8 mouse cellular contexts compared by ENCODE assay signal in genomic region chr8:105855248-105856167, GRCm38 (mm10). TPM values are rescaled to one million over a fixed set of nuclear protein-coding genes. Genes with fewer than 3 reads are reported as not detected.
DNase-seq lines count a peak whose midpoint lies in the region; ATAC-seq and TF ChIP-seq lines count a peak whose summit lies in the region.

No protein-coding gene starts in this region.

- intact Hi-C loops in heart, adult 2 months (cut with DNase I): no loop called here
- intact Hi-C loops in heart, postnatal 25 days (cut with DNase I): no loop called here

- no peaks in the 10 kb centered on the region for H3K9me3 ChIP-seq in intestine, embryonic 15.5 days
- no peaks in the 10 kb centered on the region for H3K9me3 ChIP-seq in limb, embryonic 14.5 days (ENCODE audit: control insufficient read depth, low read length)
- no peaks in the 10 kb centered on the region for H3K9me3 ChIP-seq in midbrain, postnatal 0 days (ENCODE audit: low read length)

- no peaks in the 10 kb centered on the region for H3K27me3 ChIP-seq in heart, adult 2 months (ENCODE audit: control insufficient read depth, insufficient read depth, low read length)
- no peaks in the 10 kb centered on the region for H3K27me3 ChIP-seq in cerebellum, adult 2 months (ENCODE audit: control insufficient read depth, insufficient read depth, low read length)
- H3K27me3 ChIP-seq in intestine, embryonic 15.5 days (replicated peaks): no peaks in the 10 kb centered on the region
- no peaks in the 10 kb centered on the region for H3K27me3 ChIP-seq in limb, embryonic 14.5 days (ENCODE audit: control insufficient read depth, insufficient read depth, low read length)
- H3K27me3 ChIP-seq in midbrain, postnatal 0 days (ENCODE audit: insufficient read depth, low read length): no peaks in the 10 kb centered on the region

- no peaks in the 10 kb centered on the region for H3K79me2 ChIP-seq in heart, adult 2 months (replicated peaks; ENCODE audit: control insufficient read depth, insufficient read depth, low read length)

- no peak for TF ChIP-seq CTCF in heart, adult 2 months (IDR thresholded peaks at IDR 0.05)
- no peak for TF ChIP-seq CTCF in cerebellum, adult 2 months (IDR thresholded peaks at IDR 0.05; ENCODE audit: borderline replicate concordance, insufficient read depth, low read depth, low read length)
- TF ChIP-seq CTCF in midbrain, postnatal 0 days (IDR thresholded peaks at IDR 0.05): no peak

- peaks cover 7% of the 10 kb centered on the region for H3K36me3 ChIP-seq in heart, adult 2 months (ENCODE audit: control insufficient read depth, insufficient read depth, low read length)
- H3K36me3 ChIP-seq in intestine, embryonic 15.5 days: no peaks in the 10 kb centered on the region
- H3K36me3 ChIP-seq in limb, embryonic 14.5 days (ENCODE audit: control insufficient read depth, insufficient read depth, low read length): 0 out of 2 replicates have a peak, but pooled peaks cover 5% of the 10 kb centered on the region
- no peaks in the 10 kb centered on the region for H3K36me3 ChIP-seq in midbrain, postnatal 0 days (ENCODE audit: insufficient read depth, low read length)

- WGBS in heart, adult 2 months: under 1% methylated on average over 71 of the region's 71 CpGs
- WGBS in cerebellum, adult 2 months: under 1% methylated on average over 71 of the region's 71 CpGs
- WGBS in intestine, embryonic 15.5 days: under 1% methylated on average over 71 of the region's 71 CpGs
- WGBS in limb, embryonic 14.5 days: under 1% methylated on average over 54 of the region's 71 CpGs
- WGBS in midbrain, postnatal 0 days: under 1% methylated on average over 67 of the region's 71 CpGs

- ATAC-seq in intestine, embryonic 15.5 days: peak; percentile 57
- 0 out of 2 replicates have a peak, but pooled peaks have one; percentile 1 for ATAC-seq in limb, embryonic 14.5 days (ENCODE audit: low FRiP score, low read depth)
- ATAC-seq in midbrain, postnatal 0 days (ENCODE audit: low FRiP score): peak; percentile 53

- H3K4me2 ChIP-seq in intestine, embryonic 15.5 days (replicated peaks): peak overlapping the region; percentile 91
- H3K4me2 ChIP-seq in limb, embryonic 14.5 days (replicated peaks; ENCODE audit: low read depth, low read length, severe bottlenecking): peak overlapping the region; percentile 96
- peak overlapping the region; percentile 80 for H3K4me2 ChIP-seq in midbrain, postnatal 0 days (ENCODE audit: low read depth, low read length, poor library complexity, severe bottlenecking)

- no peak for TF ChIP-seq EP300 in heart, adult 2 months (IDR thresholded peaks at IDR 0.05; ENCODE audit: insufficient read depth, low read depth, low read length)

- H3K9ac ChIP-seq in heart, adult 2 months (ENCODE audit: low read depth, low read length): peak overlapping the region; percentile 79
- H3K9ac ChIP-seq in intestine, embryonic 15.5 days: peak overlapping the region; percentile 73
- peak overlapping the region; percentile 78 for H3K9ac ChIP-seq in limb, embryonic 14.5 days (ENCODE audit: low read depth, low read length, severe bottlenecking)
- peak overlapping the region; percentile 84 for H3K9ac ChIP-seq in midbrain, postnatal 0 days (replicated peaks; ENCODE audit: low read length, poor library complexity, severe bottlenecking)

- DNase-seq in heart, adult 2 months: no peak
- no peak for DNase-seq in heart, postnatal 25 days (ENCODE audit: low spot score)
- DNase-seq in cerebellum, adult 2 months: peak in 1 of 2 experiments; percentile 58
- DNase-seq in frontal cortex, postnatal 14 days (ENCODE audit: low spot score in 2 of 2): peak; percentile 39 to 58
- DNase-seq in limb, embryonic 14.5 days (ENCODE audit: low spot score): no peak
- DNase-seq in midbrain, postnatal 0 days (ENCODE audit: low spot score): peak; percentile 44
- peak; percentile 51 for DNase-seq in testis, postnatal 14 days (ENCODE audit: low spot score)

- H3K4me3 ChIP-seq in heart, adult 2 months: peak overlapping the region; percentile 78
- H3K4me3 ChIP-seq in cerebellum, adult 2 months (replicated peaks; ENCODE audit: insufficient read depth, low read depth, low read length): peak overlapping the region; percentile 99
- H3K4me3 ChIP-seq in intestine, embryonic 15.5 days (replicated peaks): peak overlapping the region; percentile 85
- peak overlapping the region; percentile 79 for H3K4me3 ChIP-seq in limb, embryonic 14.5 days (replicated peaks; ENCODE audit: low read length)
- peak overlapping the region; percentile 79 for H3K4me3 ChIP-seq in midbrain, postnatal 0 days (ENCODE audit: low read depth, low read length)

- peaks cover 9% of the 10 kb centered on the region for H3K4me1 ChIP-seq in heart, adult 2 months (ENCODE audit: control insufficient read depth, insufficient read depth, low read length)
- no peaks in the 10 kb centered on the region; the same call in 1 of the 2 replicates for H3K4me1 ChIP-seq in cerebellum, adult 2 months (ENCODE audit: control insufficient read depth, insufficient read depth, low read length)
- H3K4me1 ChIP-seq in intestine, embryonic 15.5 days (replicated peaks): peaks cover 29% of the 10 kb centered on the region
- peaks cover 32% of the 10 kb centered on the region for H3K4me1 ChIP-seq in limb, embryonic 14.5 days (ENCODE audit: control insufficient read depth, insufficient read depth, low read length)
- H3K4me1 ChIP-seq in midbrain, postnatal 0 days (ENCODE audit: insufficient read depth, low read length): peaks cover 15% of the 10 kb centered on the region

- no peak for TF ChIP-seq POLR2A in heart, adult 2 months (IDR thresholded peaks at IDR 0.05; ENCODE audit: insufficient read depth, low read depth, low read length)
- no peak for TF ChIP-seq POLR2A in cerebellum, adult 2 months (IDR thresholded peaks at IDR 0.05; ENCODE audit: borderline replicate concordance, insufficient read depth, low read length)
- TF ChIP-seq POLR2A in limb, embryonic 14.5 days (IDR thresholded peaks at IDR 0.05; ENCODE audit: borderline replicate concordance, extremely low read depth, insufficient read depth, insufficient read length): 0 out of 2 replicates have a peak, but pooled peaks have one; percentile 2

- peak overlapping the region; percentile 83 for H3K27ac ChIP-seq in heart, adult 2 months
- H3K27ac ChIP-seq in cerebellum, adult 2 months (ENCODE audit: insufficient read depth, low read length): peak overlapping the region; percentile 49
- peak overlapping the region; percentile 89 for H3K27ac ChIP-seq in intestine, embryonic 15.5 days
- peak overlapping the region; percentile 85 for H3K27ac ChIP-seq in limb, embryonic 14.5 days (replicated peaks; ENCODE audit: low read depth, low read length)
- H3K27ac ChIP-seq in midbrain, postnatal 0 days (ENCODE audit: low read depth, low read length): peak overlapping the region; percentile 88

RNA-seq across cellular contexts. Expression of gene Thap11, which starts 0.6 kb away (rescaled TPM):
- 10 to 100 TPM; 26.8 to 30.1 TPM for total RNA-seq in heart, adult 2 months (2021)
- polyA plus RNA-seq in heart, adult 2 months (2012; rRNA removed): 33.0 and 42.2 TPM in 2 replicates
- total RNA-seq in heart, postnatal 25 days (2021): 10 to 100 TPM; 23.8 to 27.4 TPM
- polyA plus RNA-seq in cerebellum, adult 2 months (2012; rRNA removed): 52.0 and 53.5 TPM in 2 replicates
- polyA plus RNA-seq in intestine, embryonic 15.5 days (2015; fragmentation: Nextera tagmentation; extraction: Ambion mirVana): 54.9 and 60.0 TPM in 2 replicates
- polyA plus RNA-seq in limb, embryonic 14.5 days (2012; rRNA removed): 70.7 and 83.1 TPM in 2 replicates
- polyA plus RNA-seq in limb, embryonic 14.5 days (2014; fragmentation: Nextera tagmentation; extraction: Ambion mirVana): 62.5 and 68.4 TPM in 2 replicates
- 52.0 and 80.1 TPM in 2 replicates for total RNA-seq in midbrain, postnatal 0 days (2014; rRNA removed)
- polyA plus RNA-seq in midbrain, postnatal 0 days (2015; fragmentation: Nextera tagmentation; extraction: Ambion mirVana): 40.1 and 42.9 TPM in 2 replicates

RNA-seq across cellular contexts. Expression of gene Cenpt, which starts 2.4 kb away (rescaled TPM):
- 1 to 10 TPM; 2.3 to 2.7 TPM for total RNA-seq in heart, adult 2 months (2021)
- 6.0 and 6.4 TPM in 2 replicates for polyA plus RNA-seq in heart, adult 2 months (2012; rRNA removed)
- 1 to 10 TPM; 2.2 to 2.9 TPM for total RNA-seq in heart, postnatal 25 days (2021)
- polyA plus RNA-seq in cerebellum, adult 2 months (2012; rRNA removed): 27.8 and 30.8 TPM in 2 replicates
- 33.6 and 34.9 TPM in 2 replicates for polyA plus RNA-seq in intestine, embryonic 15.5 days (2015; fragmentation: Nextera tagmentation; extraction: Ambion mirVana)
- polyA plus RNA-seq in limb, embryonic 14.5 days (2012; rRNA removed): 92.2 and 98.0 TPM in 2 replicates
- polyA plus RNA-seq in limb, embryonic 14.5 days (2014; fragmentation: Nextera tagmentation; extraction: Ambion mirVana): 41.5 and 45.7 TPM in 2 replicates
- 44.8 and 48.6 TPM in 2 replicates for total RNA-seq in midbrain, postnatal 0 days (2014; rRNA removed)
- polyA plus RNA-seq in midbrain, postnatal 0 days (2015; fragmentation: Nextera tagmentation; extraction: Ambion mirVana): 45.2 and 48.7 TPM in 2 replicates

RNA-seq across cellular contexts. Expression of gene Nutf2, which starts 4.9 kb away (rescaled TPM):
- total RNA-seq in heart, adult 2 months (2021): 10 to 100 TPM; 35.5 to 39.8 TPM
- polyA plus RNA-seq in heart, adult 2 months (2012; rRNA removed): 56.1 and 67.7 TPM in 2 replicates
- 10 to 100 TPM; 30.7 to 35.0 TPM for total RNA-seq in heart, postnatal 25 days (2021)
- 104 and 111 TPM in 2 replicates for polyA plus RNA-seq in cerebellum, adult 2 months (2012; rRNA removed)
- 192 and 253 TPM in 2 replicates for polyA plus RNA-seq in intestine, embryonic 15.5 days (2015; fragmentation: Nextera tagmentation; extraction: Ambion mirVana)
- 239 and 249 TPM in 2 replicates for polyA plus RNA-seq in limb, embryonic 14.5 days (2012; rRNA removed)
- polyA plus RNA-seq in limb, embryonic 14.5 days (2014; fragmentation: Nextera tagmentation; extraction: Ambion mirVana): 259 and 271 TPM in 2 replicates
- total RNA-seq in midbrain, postnatal 0 days (2014; rRNA removed): 60.7 and 65.2 TPM in 2 replicates
- polyA plus RNA-seq in midbrain, postnatal 0 days (2015; fragmentation: Nextera tagmentation; extraction: Ambion mirVana): 109 and 137 TPM in 2 replicates

RNA-seq across cellular contexts. Expression of gene Edc4, which starts 25.2 kb away (rescaled TPM):
- 10 to 100 TPM; 23.2 to 25.4 TPM for total RNA-seq in heart, adult 2 months (2021)
- 42.4 and 47.6 TPM in 2 replicates for polyA plus RNA-seq in heart, adult 2 months (2012; rRNA removed)
- total RNA-seq in heart, postnatal 25 days (2021): 10 to 100 TPM; 23.5 to 23.8 TPM
- polyA plus RNA-seq in cerebellum, adult 2 months (2012; rRNA removed): 75.5 and 81.8 TPM in 2 replicates
- 35.9 and 38.4 TPM in 2 replicates for polyA plus RNA-seq in intestine, embryonic 15.5 days (2015; fragmentation: Nextera tagmentation; extraction: Ambion mirVana)
- 91.8 and 127 TPM in 2 replicates for polyA plus RNA-seq in limb, embryonic 14.5 days (2012; rRNA removed)
- polyA plus RNA-seq in limb, embryonic 14.5 days (2014; fragmentation: Nextera tagmentation; extraction: Ambion mirVana): 39.6 and 49.1 TPM in 2 replicates
- total RNA-seq in midbrain, postnatal 0 days (2014; rRNA removed): 100 and 125 TPM in 2 replicates
- polyA plus RNA-seq in midbrain, postnatal 0 days (2015; fragmentation: Nextera tagmentation; extraction: Ambion mirVana): 45.2 and 45.4 TPM in 2 replicates

RNA-seq across cellular contexts. Expression of gene Tsnaxip1, which starts 28.0 kb away (rescaled TPM):
- total RNA-seq in heart, adult 2 months (2021): not detected
- 0.20 TPM in 1 of 2 replicates, not detected in the other for polyA plus RNA-seq in heart, adult 2 months (2012; rRNA removed)
- total RNA-seq in heart, postnatal 25 days (2021): not detected
- polyA plus RNA-seq in cerebellum, adult 2 months (2012; rRNA removed): 0.25 and 0.98 TPM in 2 replicates
- not detected in 2 replicates for polyA plus RNA-seq in intestine, embryonic 15.5 days (2015; fragmentation: Nextera tagmentation; extraction: Ambion mirVana)
- 0.06 and 0.19 TPM in 2 replicates for polyA plus RNA-seq in limb, embryonic 14.5 days (2012; rRNA removed)
- polyA plus RNA-seq in limb, embryonic 14.5 days (2014; fragmentation: Nextera tagmentation; extraction: Ambion mirVana): 0.18 and 0.62 TPM in 2 replicates
- 0.14 and 0.16 TPM in 2 replicates for total RNA-seq in midbrain, postnatal 0 days (2014; rRNA removed)
- polyA plus RNA-seq in midbrain, postnatal 0 days (2015; fragmentation: Nextera tagmentation; extraction: Ambion mirVana): 0.62 and 0.88 TPM in 2 replicates

Comparison
In these comparisons a context has a peak if more than half of its experiments do, and no peak if none do; other contexts are left out.
1. DNase-seq: peak in frontal cortex, postnatal 14 days (2 of 2), midbrain, postnatal 0 days (single experiment) and testis, postnatal 14 days (single experiment); none in heart, adult 2 months (0 of 2), heart, postnatal 25 days (single experiment) and limb, embryonic 14.5 days (single experiment).
2. ATAC-seq: peak in every context shown above with its lines; median percentile 57 in intestine, embryonic 15.5 days; 53 in midbrain, postnatal 0 days; 1 in limb, embryonic 14.5 days.
3. Peak in every context shown above with its lines, with median percentiles within 50 percentile points of each other: H3K27ac ChIP-seq, H3K4me3 ChIP-seq, H3K9ac ChIP-seq and H3K4me2 ChIP-seq.